Mouse (Mus musculus) heart, adult 2 months (tissue): Measurements from ENCODE around the gene Pbxip1. TPM values are rescaled to one million over a fixed set of nuclear protein-coding genes. Genes with fewer than 3 reads are reported as not detected.

Experiments
- DNase-seq, 2 experiments: peaks; one replicate each; pipeline ENCODE4 v3.0.0; 2021
- H3K27ac ChIP-seq: fragments of 200-600 bp; 2 replicates; pipeline ENCODE4 v1.8.1; 2022
- H3K27me3 ChIP-seq: fragments of 200-500 bp; 2 replicates; pipeline ENCODE4 v1.6.1; 2012; ENCODE audit warnings: mild to moderate bottlenecking, low read length, inconsistent platforms, mixed read lengths; ENCODE audit not compliant: control insufficient read depth, insufficient read depth
- H3K36me3 ChIP-seq: fragments of 200-500 bp; 2 replicates; pipeline ENCODE4 v1.6.1; 2012; ENCODE audit warnings: low read length, inconsistent platforms; ENCODE audit not compliant: control insufficient read depth, insufficient read depth
- H3K4me1 ChIP-seq: fragments of 200-500 bp; 2 replicates; pipeline ENCODE4 v1.6.1; 2011; ENCODE audit warnings: low read length; ENCODE audit not compliant: control insufficient read depth, insufficient read depth
- H3K4me3 ChIP-seq: fragments of 200-600 bp; 2 replicates; pipeline ENCODE4 v1.8.1; 2022
- H3K79me2 ChIP-seq: fragments of 200-500 bp; replicated peaks from 2 replicates; pipeline ENCODE4 v1.6.1; 2012; ENCODE audit warnings: mild to moderate bottlenecking, inconsistent platforms, low read length, moderate library complexity, mixed read lengths; ENCODE audit not compliant: control insufficient read depth, insufficient read depth
- H3K9ac ChIP-seq: fragments of 200-500 bp; 2 replicates; pipeline ENCODE4 v1.6.1; 2012; ENCODE audit warnings: low read depth, mild to moderate bottlenecking, control low read depth, inconsistent platforms, low read length, mixed read lengths
- CTCF ChIP-seq: fragments of 200-600 bp; IDR thresholded peaks from 2 replicates; pipeline ENCODE4 v1.8.1; 2022; ENCODE audit warnings: antibody characterized with exemption, mild to moderate bottlenecking, moderate library complexity
- EP300 ChIP-seq: fragments of 200-500 bp; IDR thresholded peaks from 2 replicates; pipeline ENCODE4 v1.6.1; 2011; ENCODE audit warnings: low read depth, low read length, control low read depth; ENCODE audit not compliant: insufficient read depth
- POLR2A ChIP-seq: fragments of 200-500 bp; IDR thresholded peaks from 2 replicates; pipeline ENCODE4 v1.6.1; 2011; ENCODE audit warnings: mild to moderate bottlenecking, low read depth, low read length, control low read depth; ENCODE audit not compliant: insufficient read depth
- WGBS: fragments of 180-500 bp; shearing (Covaris S2); methylation state at CpG from one replicate; pipeline ENCODE4 v1.1.7; 2018; 5-methylcytosine and 5-hydroxymethylcytosine counted together
- intact Hi-C: fragments of 180-260 bp; cut with DNase I; formaldehyde crosslinking; loops from one replicate; pipeline ENCODE4 v1.15.1; 2025
- polyA plus RNA-seq: library from polyadenylated mRNA; depleted of rRNA; stranded (reverse); fragments of >200 nt; gene quantifications from 2 replicates; pipeline ENCODE4 v1.2.3, GENCODE M21; 2012
- total RNA-seq, 2 experiments: library from RNA; stranded (reverse); gene quantifications; 2 replicates each; pipeline ENCODE4 v1.2.3; 2021

Pbxip1 gene
- total and polyA plus RNA-seq, 3 experiments = 55.7 to 67.5 (median 56.2) TPM

DNA sequence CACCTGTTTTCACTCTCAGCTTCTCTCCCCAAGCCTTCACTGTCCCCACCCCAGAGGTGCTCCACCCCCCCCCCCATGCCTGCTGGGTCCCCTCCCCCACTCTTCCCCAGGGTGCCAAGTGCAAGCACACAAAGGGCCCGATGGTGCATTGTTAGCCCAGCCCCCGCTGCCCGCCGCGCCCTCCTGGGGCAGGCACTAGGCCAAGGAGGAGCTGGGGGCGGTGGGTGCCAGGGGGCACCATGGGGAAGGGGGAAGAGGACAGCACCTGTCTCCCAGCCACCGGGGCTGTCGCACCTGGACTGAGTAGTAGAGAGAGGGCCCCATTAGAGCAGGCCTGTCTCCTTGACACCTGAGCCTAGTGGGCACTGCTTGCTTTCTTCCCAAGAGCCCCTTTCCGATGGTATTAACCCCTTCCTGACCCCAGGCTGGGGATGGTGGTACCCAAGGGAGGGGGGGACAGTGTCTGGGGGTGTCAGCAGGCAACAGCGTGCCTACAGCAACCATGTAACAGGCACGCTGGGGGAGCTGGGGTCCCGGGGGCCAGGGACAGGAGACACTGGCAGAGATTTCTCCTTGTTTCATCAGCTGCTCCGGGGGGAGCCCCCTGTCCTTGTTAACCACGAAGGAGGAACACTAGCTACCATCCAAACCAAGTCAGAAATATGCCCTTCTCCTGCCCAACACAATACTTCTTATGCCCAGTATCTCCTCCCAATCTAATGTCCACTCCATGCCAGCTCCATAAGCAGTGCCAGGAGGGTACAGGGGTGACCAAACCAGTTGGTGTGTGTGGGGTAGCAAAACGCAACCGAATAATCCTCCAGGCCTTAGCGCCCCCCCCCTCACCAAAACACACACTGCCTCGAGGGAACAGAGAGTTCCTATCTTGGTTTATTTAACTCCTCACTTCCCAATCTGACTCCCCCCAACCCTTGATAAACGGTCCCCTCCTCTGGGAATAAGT lies 45.5 kb upstream of the Pbxip1 start:
- WGBS = 19% methylated on average over 19 of the region's 19 CpGs
- H3K36me3 ChIP-seq = no peaks in the 10 kb centered on the region
- TF ChIP-seq POLR2A (no peak), CTCF (no peak), EP300 (no peak)

GRCm38 (mm10) chr3:89391663-89392511 lies 44.6 kb upstream of the Pbxip1 start:
- H3K27me3 ChIP-seq = no peaks in the 10 kb centered on the region
- DNase-seq = peak; percentile 81 to 86
- H3K79me2 ChIP-seq = no peaks in the 10 kb centered on the region; the same call in 1 of the 2 replicates
- H3K27ac ChIP-seq = peak overlapping the region; percentile 94
- H3K9ac ChIP-seq = peak overlapping the region; percentile 75
- H3K4me1 ChIP-seq = peaks cover 13% of the 10 kb centered on the region
- no peaks in the 10 kb centered on the region for H3K36me3 ChIP-seq
- under 1% methylated on average over 53 of the region's 56 CpGs for WGBS
- intact Hi-C loops = loop anchor here (2.0 kb wide), 1 partner anchor 37 kb away; no protein-coding TSS in a partner anchor
- TF ChIP-seq CTCF (no peak), EP300 (0 out of 2 replicates have a peak, but pooled peaks have one; percentile 26), POLR2A (peak; percentile 53)
- H3K4me3 ChIP-seq = peak overlapping the region; percentile 78

More for the DNA sequence above, 45.5 kb upstream of the Pbxip1 start:
- H3K27me3 ChIP-seq = no peaks in the 10 kb centered on the region
- DNase-seq = peak; percentile 61 to 62
- peak overlapping the region; percentile 75 for H3K9ac ChIP-seq
- peak overlapping the region; percentile 94 for H3K27ac ChIP-seq
- peaks cover 13% of the 10 kb centered on the region for H3K4me1 ChIP-seq
- H3K79me2 ChIP-seq = no peaks in the 10 kb centered on the region; the same call in 1 of the 2 replicates
- intact Hi-C loops = no loop called here
- peak overlapping the region; percentile 78 for H3K4me3 ChIP-seq

- no peaks in the 10 kb centered on the region for H3K27me3 ChIP-seq
- 0% methylated on average over 24 of the region's 24 CpGs for WGBS
- peak overlapping the region; percentile 75 for H3K9ac ChIP-seq
- no peak for TF ChIP-seq CTCF
- TF ChIP-seq EP300 = no peak
- TF ChIP-seq POLR2A = no peak
- no peaks in the 10 kb centered on the region for H3K36me3 ChIP-seq
- H3K4me1 ChIP-seq = peaks cover 13% of the 10 kb centered on the region
- DNase-seq = peak; percentile 61 to 67
- peak overlapping the region; percentile 78 for H3K4me3 ChIP-seq
- H3K79me2 ChIP-seq = no peaks in the 10 kb centered on the region
- peak overlapping the region; percentile 94 for H3K27ac ChIP-seq
- intact Hi-C loops = loop anchor here (2.0 kb wide), 1 partner anchor 38 kb away; no protein-coding TSS in a partner anchor
Measured at GRCm38 (mm10) chr3:89392871-89393311, 43.6 kb upstream of the Pbxip1 start.

DNA sequence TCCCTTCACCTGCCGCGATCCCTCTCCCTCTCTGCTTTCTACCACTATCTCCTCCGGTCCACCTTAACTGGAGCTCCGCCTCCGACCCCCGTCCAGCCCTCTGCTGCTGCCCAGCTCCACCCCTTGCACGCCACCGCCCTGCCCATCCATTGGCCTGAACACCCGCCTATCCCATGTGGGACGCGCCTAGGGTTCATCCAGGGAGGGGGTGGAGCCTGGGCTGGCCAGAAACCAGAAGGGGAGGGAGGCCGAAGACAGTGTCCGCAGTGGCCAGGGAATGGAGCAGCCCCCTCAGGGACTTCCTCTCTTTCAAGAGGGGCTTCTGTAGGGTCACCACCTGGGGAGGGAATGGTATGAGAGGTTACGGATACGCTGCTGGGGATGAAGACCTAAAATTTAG lies 42.9 kb upstream of the Pbxip1 start:
- Histone ChIP-seq H3K27ac (peak overlapping the region; percentile 99), H3K9ac (peak overlapping the region; percentile 82), H3K4me3 (peak overlapping the region; percentile 83), H3K36me3 (no peaks in the 10 kb centered on the region), H3K4me1 (peaks cover 9% of the 10 kb centered on the region), H3K27me3 (no peaks in the 10 kb centered on the region), H3K79me2 (no peaks in the 10 kb centered on the region)
- peak; percentile 90 for TF ChIP-seq POLR2A
- TF ChIP-seq EP300 = peak; percentile 40; the same call in 1 of the 2 replicates
- no peak for TF ChIP-seq CTCF
- DNase-seq = peak; percentile 99
- WGBS = 0% methylated on average over 15 of the region's 15 CpGs
- intact Hi-C loops = loop anchor here (2.0 kb wide), 1 partner anchor 39 kb away; no protein-coding TSS in a partner anchor

GRCm38 (mm10) chr3:89394006-89394893 lies 42.3 kb upstream of the Pbxip1 start, which contains the start of gene Zbtb7b:
Zbtb7b (minus strand) TSS chr3:89394776.
- Histone ChIP-seq H3K36me3 (no peaks in the 10 kb centered on the region), H3K27ac (peak within 1 kb of the TSS; percentile 99), H3K79me2 (no peaks in the 10 kb centered on the region), H3K9ac (peak within 1 kb of the TSS; percentile 82), H3K27me3 (no peaks in the 10 kb centered on the region), H3K4me1 (peaks cover 8% of the 10 kb centered on the region), H3K4me3 (peak within 1 kb of the TSS; percentile 83)
- TF ChIP-seq CTCF = peak; percentile 58
- TF ChIP-seq EP300 = no peak; the same call in 1 of the 2 replicates
- peak; percentile 86 to 87 for DNase-seq
- intact Hi-C loops = no loop called here
- WGBS = 2% methylated on average over 42 of the region's 42 CpGs
